Mouse (Mus musculus) megakaryocyte, adult 5-6 weeks (primary cell): ENCODE measurements around the gene Fbxl8. TPM values are rescaled to one million over a fixed set of nuclear protein-coding genes. Genes with fewer than 3 reads are reported as not detected.
"Not testable (repeated sequence)": the region's sequence is repeated elsewhere in the genome, so short reads cannot be mapped to it uniquely, and the experiment has no call there.

Source experiments
- ATAC-seq: 2 replicates; pipeline ENCODE4 v1.8.0; 2016; ENCODE audit warnings: mild to moderate bottlenecking, inconsistent platforms; ENCODE audit not compliant: poor library complexity, severe bottlenecking
- total RNA-seq, 2 experiments: library from RNA; stranded (forward) in 1 of 2; stranded (reverse) in 1 of 2; fragments of 153-499, 151-499 nt in 1 of 2; fragments of 221-1000, 200-1000 nt in 1 of 2; gene quantifications; 2 replicates each; pipeline versions ENCODE4 v1.2.3 to v1.2.4; 2015 to 2017

The Fbxl8 gene
- total RNA-seq, 2 experiments from 2014 or later: 3.3 to 6.3 TPM

- no peak for ATAC-seq
Measured at GRCm38 (mm10) chr8:105280567-105280966, 16.1 kb downstream of the Fbxl8 start.

- no peak for ATAC-seq
Measured at GRCm38 (mm10) chr8:105281821-105282220, 17.4 kb downstream of the Fbxl8 start.

GRCm38 (mm10) chr8:105282239-105282638, 17.8 kb downstream of the Fbxl8 start:
- ATAC-seq: no peak

GRCm38 (mm10) chr8:105283074-105283473, 18.6 kb downstream of the Fbxl8 start:
- peak; percentile 74 for ATAC-seq

- ATAC-seq: no peak
Measured at GRCm38 (mm10) chr8:105285514-105285913, 21.1 kb downstream of the Fbxl8 start.

- no peak for ATAC-seq
Measured at GRCm38 (mm10) chr8:105286907-105287306, 22.5 kb downstream of the Fbxl8 start.

- ATAC-seq: no peak
Measured at GRCm38 (mm10) chr8:105288231-105288630, 23.8 kb downstream of the Fbxl8 start.

GRCm38 (mm10) chr8:105288958-105289732, 24.7 kb downstream of the Fbxl8 start:
- peak; percentile 86 for ATAC-seq

- ATAC-seq: peak; percentile 30
Measured at GRCm38 (mm10) chr8:105289805-105290460, 25.5 kb downstream of the Fbxl8 start, which contains the start of gene 4931428F04Rik. TSS of gene 4931428F04Rik (minus strand) at chr8:105289864.

- peak; percentile 53 for ATAC-seq
Measured at GRCm38 (mm10) chr8:105290554-105291314, 26.3 kb downstream of the Fbxl8 start.

- not testable (repeated sequence) for ATAC-seq
Measured at GRCm38 (mm10) chr8:105291364-105291763, 26.9 kb downstream of the Fbxl8 start.

- ATAC-seq: not testable (repeated sequence)
Measured at GRCm38 (mm10) chr8:105291802-105292201, 27.4 kb downstream of the Fbxl8 start.

- ATAC-seq: no peak
Measured at GRCm38 (mm10) chr8:105292471-105292870, 28.0 kb downstream of the Fbxl8 start.

- no peak for ATAC-seq
Measured at GRCm38 (mm10) chr8:105293405-105293804, 29.0 kb downstream of the Fbxl8 start.

- no peak for ATAC-seq
Measured at GRCm38 (mm10) chr8:105294776-105295175, 30.3 kb downstream of the Fbxl8 start.

- no peak for ATAC-seq
Measured at GRCm38 (mm10) chr8:105295256-105295655, 30.8 kb downstream of the Fbxl8 start.

GRCm38 (mm10) chr8:105295895-105296573, 31.6 kb downstream of the Fbxl8 start, which contains the start of gene Exoc3l:
TSS of gene Exoc3l (minus strand) at chr8:105296101.
- ATAC-seq: no peak

GRCm38 (mm10) chr8:105297511-105298192, 33.2 kb downstream of the Fbxl8 start, which contains the start of gene E2f4:
TSS of gene E2f4 (plus strand) at chr8:105297663.
- ATAC-seq: peak; percentile 97

GRCm38 (mm10) chr8:105298351-105299252, 34.2 kb downstream of the Fbxl8 start:
- no peak for ATAC-seq
